Mouse (Mus musculus): ENCODE measurements around the gene Rpl38. TPM values are rescaled to one million over a fixed set of nuclear protein-coding genes. Genes with fewer than 3 reads are reported as not detected.

Gene Rpl38
- polyA plus RNA-seq, 1 experiment from 2014 or later, result 885 TPM

- Histone ChIP-seq H3K4me1 (replicated peaks) (peaks cover 35% of the 10 kb centered on the region), H3K4me2 (no peak overlapping the region), H3K27ac (no peak overlapping the region), H3K9me3 (no peaks in the 10 kb centered on the region), H3K36me3 (no peaks in the 10 kb centered on the region), H3K27me3 (peaks cover 33% of the 10 kb centered on the region), H3K4me3 (no peak overlapping the region), H3K9ac (no peak overlapping the region)
- no peak for ATAC-seq (ENCODE audit: low FRiP score)
- 86% methylated on average over 8 of the region's 8 CpGs for WGBS
Measured at GRCm38 (mm10) chr11:114641136-114641535, 27.2 kb upstream of the Rpl38 start.

DNA sequence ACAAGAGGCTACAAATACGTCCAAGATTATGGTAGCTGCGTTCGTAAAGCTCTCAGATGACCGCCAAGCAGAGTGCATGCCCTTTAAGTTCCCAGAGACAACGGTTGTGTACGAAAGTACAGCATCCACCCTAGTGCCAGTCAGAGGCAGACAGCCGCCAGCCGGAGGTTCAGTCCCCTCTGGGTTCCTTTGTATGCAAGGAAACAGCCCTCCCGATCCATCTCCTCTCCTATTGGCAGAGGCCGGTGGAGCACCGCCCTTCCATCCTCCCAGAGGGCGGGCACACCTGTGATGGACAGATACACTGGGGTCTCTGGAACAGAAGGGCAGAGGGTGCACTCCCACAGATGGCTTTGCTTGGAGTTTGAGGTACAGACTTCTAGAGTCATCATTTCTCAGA is 26.1 kb upstream of the Rpl38 start:
- Histone ChIP-seq H3K4me3 (no peak overlapping the region), H3K27me3 (peaks cover 30% of the 10 kb centered on the region), H3K4me2 (no peak overlapping the region), H3K36me3 (no peaks in the 10 kb centered on the region), H3K27ac (no peak overlapping the region), H3K9me3 (no peaks in the 10 kb centered on the region), H3K4me1 (replicated peaks) (peaks cover 26% of the 10 kb centered on the region), H3K9ac (no peak overlapping the region)
- ATAC-seq (ENCODE audit: low FRiP score), result no peak
- WGBS, result 49% methylated on average over 12 of the region's 12 CpGs

GRCm38 (mm10) chr11:114642926-114643325 is 25.4 kb upstream of the Rpl38 start:
- peaks cover 22% of the 10 kb centered on the region for H3K4me1 ChIP-seq (replicated peaks)
- no peak overlapping the region for H3K9ac ChIP-seq
- ATAC-seq (ENCODE audit: low FRiP score), result no peak
- WGBS, result 81% methylated on average over 11 of the region's 11 CpGs
- H3K27ac ChIP-seq, result no peak overlapping the region
- no peaks in the 10 kb centered on the region for H3K9me3 ChIP-seq
- no peaks in the 10 kb centered on the region for H3K36me3 ChIP-seq
- H3K27me3 ChIP-seq, result peaks cover 23% of the 10 kb centered on the region
- no peak overlapping the region for H3K4me2 ChIP-seq
- no peak overlapping the region for H3K4me3 ChIP-seq

- ATAC-seq (ENCODE audit: low FRiP score), result no peak
Measured at GRCm38 (mm10) chr11:114644122-114644521, 24.2 kb upstream of the Rpl38 start.

GRCm38 (mm10) chr11:114649510-114649909 is 18.8 kb upstream of the Rpl38 start:
- no peak overlapping the region for H3K9ac ChIP-seq

More at GRCm38 (mm10) chr11:114644122-114644521, 24.2 kb upstream of the Rpl38 start:
- peaks cover 18% of the 10 kb centered on the region for H3K27me3 ChIP-seq
- no peak overlapping the region for H3K9ac ChIP-seq
- H3K9me3 ChIP-seq, result no peaks in the 10 kb centered on the region
- WGBS, result 45% methylated on average over 2 of the region's 2 CpGs
- no peak overlapping the region for H3K4me3 ChIP-seq
- no peak overlapping the region for H3K27ac ChIP-seq
- peaks cover 25% of the 10 kb centered on the region for H3K4me1 ChIP-seq (replicated peaks)
- H3K4me2 ChIP-seq, result no peak overlapping the region
- no peaks in the 10 kb centered on the region for H3K36me3 ChIP-seq

DNA sequence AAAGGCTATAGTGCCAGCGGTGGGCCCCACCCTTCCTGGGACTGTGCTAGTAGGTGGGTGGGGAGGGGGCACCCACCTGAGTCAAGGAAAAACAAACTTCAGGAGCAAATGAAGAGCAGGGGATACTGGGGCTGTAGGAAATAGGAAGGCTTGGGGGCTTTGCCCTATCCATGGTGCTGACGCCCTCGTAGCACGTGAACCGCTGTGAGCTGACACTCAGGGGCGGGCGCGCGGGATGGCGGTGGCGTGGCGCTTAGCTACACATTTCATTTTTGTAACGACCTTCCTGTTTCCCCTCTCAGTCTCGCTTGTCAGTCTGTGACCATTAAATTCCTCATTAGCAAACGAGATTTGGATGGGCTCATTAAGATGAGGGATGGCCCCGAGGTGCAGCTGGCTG is 15.8 kb upstream of the Rpl38 start:
- H3K4me1 ChIP-seq (replicated peaks), result peaks cover 35% of the 10 kb centered on the region
- no peak overlapping the region for H3K9ac ChIP-seq
- peak overlapping the region; percentile 13; the same call in 1 of the 2 replicates for H3K27ac ChIP-seq

More at GRCm38 (mm10) chr11:114649510-114649909, 18.8 kb upstream of the Rpl38 start:
- ATAC-seq (ENCODE audit: low FRiP score), result no peak
- Histone ChIP-seq H3K4me1 (replicated peaks) (peaks cover 13% of the 10 kb centered on the region), H3K4me3 (no peak overlapping the region), H3K9me3 (no peaks in the 10 kb centered on the region), H3K4me2 (no peak overlapping the region), H3K27me3 (0 out of 2 replicates have a peak, but pooled peaks cover 4% of the 10 kb centered on the region), H3K27ac (no peak overlapping the region), H3K36me3 (no peaks in the 10 kb centered on the region)
- WGBS, result 75% methylated on average over 4 of the region's 4 CpGs

GRCm38 (mm10) chr11:114653664-114654063 is 14.7 kb upstream of the Rpl38 start:
- Histone ChIP-seq H3K4me1 (replicated peaks) (peaks cover 36% of the 10 kb centered on the region), H3K36me3 (no peaks in the 10 kb centered on the region), H3K9ac (no peak overlapping the region), H3K4me3 (no peak overlapping the region), H3K27ac (no peak overlapping the region), H3K27me3 (0 out of 2 replicates have a peak, but pooled peaks cover 14% of the 10 kb centered on the region), H3K4me2 (no peak overlapping the region), H3K9me3 (no peaks in the 10 kb centered on the region)
- 82% methylated on average over 6 of the region's 6 CpGs for WGBS
- no peak for ATAC-seq (ENCODE audit: low FRiP score)

More for the DNA sequence above, 15.8 kb upstream of the Rpl38 start:
- Histone ChIP-seq H3K36me3 (no peaks in the 10 kb centered on the region), H3K4me2 (peak overlapping the region; percentile 25), H3K27me3 (0 out of 2 replicates have a peak, but pooled peaks cover 14% of the 10 kb centered on the region), H3K9me3 (no peaks in the 10 kb centered on the region), H3K4me3 (no peak overlapping the region)
- no peak for ATAC-seq (ENCODE audit: low FRiP score)
- 3% methylated on average over 16 of the region's 16 CpGs for WGBS

GRCm38 (mm10) chr11:114654552-114654951 is 13.8 kb upstream of the Rpl38 start:
- H3K27ac ChIP-seq, result no peak overlapping the region
- H3K4me2 ChIP-seq, result no peak overlapping the region
- H3K36me3 ChIP-seq, result no peaks in the 10 kb centered on the region
- 61% methylated on average over 5 of the region's 5 CpGs for WGBS
- no peak for ATAC-seq (ENCODE audit: low FRiP score)
- no peak overlapping the region for H3K4me3 ChIP-seq
- H3K9ac ChIP-seq, result no peak overlapping the region
- no peaks in the 10 kb centered on the region for H3K9me3 ChIP-seq
- 0 out of 2 replicates have a peak, but pooled peaks cover 14% of the 10 kb centered on the region for H3K27me3 ChIP-seq
- peaks cover 36% of the 10 kb centered on the region for H3K4me1 ChIP-seq (replicated peaks)

- WGBS, result 87% methylated on average over 7 of the region's 7 CpGs
- ATAC-seq (ENCODE audit: low FRiP score), result no peak
- Histone ChIP-seq H3K4me2 (no peak overlapping the region), H3K27me3 (0 out of 2 replicates have a peak, but pooled peaks cover 14% of the 10 kb centered on the region), H3K4me3 (no peak overlapping the region), H3K27ac (no peak overlapping the region), H3K9ac (no peak overlapping the region), H3K9me3 (no peaks in the 10 kb centered on the region), H3K36me3 (no peaks in the 10 kb centered on the region), H3K4me1 (replicated peaks) (peaks cover 36% of the 10 kb centered on the region)
Measured at GRCm38 (mm10) chr11:114655350-114656008, 12.8 kb upstream of the Rpl38 start.

DNA sequence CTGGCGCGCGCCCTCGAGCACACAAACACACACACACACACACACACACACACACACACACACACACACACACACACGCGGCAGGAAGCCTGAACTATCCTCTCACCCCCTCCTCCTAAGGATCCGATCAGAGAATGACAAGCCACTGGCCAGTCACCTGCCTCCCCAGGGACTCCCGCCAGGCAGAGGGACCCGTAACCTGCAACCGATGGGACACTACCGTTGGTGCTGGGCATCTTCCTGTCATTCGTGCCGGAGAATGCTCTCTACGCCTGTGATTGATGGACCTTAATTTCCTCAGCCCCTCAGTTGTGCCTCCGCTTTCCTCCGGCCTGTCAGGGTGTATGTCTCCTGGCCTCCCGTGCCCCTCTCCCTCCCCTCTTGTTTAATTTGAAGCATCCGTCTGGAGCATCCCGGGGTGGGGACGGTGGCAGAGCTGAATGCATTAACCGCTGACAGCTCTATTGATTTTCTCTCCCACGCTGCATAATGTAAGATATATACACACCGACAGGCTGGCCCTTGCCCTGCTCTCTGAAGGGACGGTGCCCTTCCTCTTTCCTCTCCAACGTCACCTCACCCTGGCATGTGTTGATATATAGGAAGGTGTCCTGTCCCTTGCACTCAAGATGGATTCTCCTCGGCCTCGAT is 11.2 kb upstream of the Rpl38 start:
- ATAC-seq (ENCODE audit: low FRiP score), result peak; percentile 75
- peak overlapping the region; percentile 73 for H3K27ac ChIP-seq
- H3K4me2 ChIP-seq, result peak overlapping the region; percentile 40
- H3K4me3 ChIP-seq, result no peak overlapping the region
- 14% methylated on average over 23 of the region's 27 CpGs for WGBS
- H3K27me3 ChIP-seq, result 0 out of 2 replicates have a peak, but pooled peaks cover 14% of the 10 kb centered on the region
- peak overlapping the region; percentile 47 for H3K9ac ChIP-seq
- H3K9me3 ChIP-seq, result no peaks in the 10 kb centered on the region
- no peaks in the 10 kb centered on the region for H3K36me3 ChIP-seq
- peaks cover 35% of the 10 kb centered on the region for H3K4me1 ChIP-seq (replicated peaks)

DNA sequence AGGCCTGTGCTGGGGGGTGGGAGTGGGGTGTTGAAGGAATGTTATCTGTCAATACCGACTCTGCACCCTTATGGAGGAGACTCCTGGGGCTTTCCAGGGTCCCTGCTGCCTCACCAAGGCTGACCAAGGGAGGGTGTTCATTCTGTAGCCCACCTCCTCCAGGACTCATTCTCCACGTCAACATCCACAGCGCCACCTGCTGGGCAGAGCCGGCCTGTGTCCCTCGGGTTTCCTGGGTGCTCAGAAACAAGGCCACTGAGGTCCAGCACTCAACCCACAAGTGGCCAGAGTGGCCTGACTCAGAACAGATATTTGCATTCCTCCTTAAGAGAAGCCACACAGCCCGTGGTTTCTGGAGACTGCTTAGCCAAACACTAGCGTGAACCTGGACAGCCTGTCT is 10.6 kb upstream of the Rpl38 start:
- no peak overlapping the region for H3K4me3 ChIP-seq
- 19% methylated on average over 7 of the region's 7 CpGs for WGBS
- H3K9me3 ChIP-seq, result no peaks in the 10 kb centered on the region
- H3K9ac ChIP-seq, result peak overlapping the region; percentile 47; the same call in 1 of the 2 replicates
- 0 out of 2 replicates have a peak, but pooled peaks cover 14% of the 10 kb centered on the region for H3K27me3 ChIP-seq
- H3K4me2 ChIP-seq, result peak overlapping the region; percentile 40
- H3K4me1 ChIP-seq (replicated peaks), result peaks cover 29% of the 10 kb centered on the region
- peak; percentile 50 for ATAC-seq (ENCODE audit: low FRiP score)
- no peaks in the 10 kb centered on the region for H3K36me3 ChIP-seq
- peak overlapping the region; percentile 73 for H3K27ac ChIP-seq

- Histone ChIP-seq H3K9me3 (no peaks in the 10 kb centered on the region), H3K36me3 (no peaks in the 10 kb centered on the region), H3K27me3 (peaks cover 13% of the 10 kb centered on the region; the same call in 1 of the 2 replicates), H3K9ac (no peak overlapping the region), H3K4me1 (replicated peaks) (peaks cover 8% of the 10 kb centered on the region), H3K27ac (no peak overlapping the region), H3K4me3 (no peak overlapping the region), H3K4me2 (no peak overlapping the region)
- WGBS, result 91% methylated on average over 14 of the region's 14 CpGs
- ATAC-seq (ENCODE audit: low FRiP score), result no peak
Measured at GRCm38 (mm10) chr11:114662161-114662560, 6.2 kb upstream of the Rpl38 start.

Measured in hindbrain, embryonic 13.5 days (tissue).